Comparison of ENCODE assay signal across 18 mouse cellular contexts in genomic region chr16:45141711-45142110, GRCm38 (mm10). TPM values are rescaled to one million over a fixed set of nuclear protein-coding genes. Genes with fewer than 3 reads are reported as not detected.
DNase-seq lines count a peak whose midpoint lies in the region; ATAC-seq and TF ChIP-seq lines count a peak whose summit lies in the region.
"Had no signal": no experiment of that assay in that cellular context is flagged by ENCODE, and none has a peak within 500 bp of the region (broad histone marks: within the 10 kb centered on the region; RNA-seq: fewer than 3 reads in every experiment).

No protein-coding gene starts in this region.

- 95% methylated on average over 5 of the region's 5 CpGs for WGBS in forebrain, postnatal 0 days
- 95% methylated on average over 5 of the region's 5 CpGs for WGBS in forebrain, embryonic 12.5 days
- WGBS in liver, postnatal 0 days (ENCODE audit: insufficient replicate concordance), result 88% methylated on average over 5 of the region's 5 CpGs
- WGBS in liver, embryonic 12.5 days (ENCODE audit: insufficient replicate concordance), result 79% methylated on average over 5 of the region's 5 CpGs

- no peak overlapping the region for H3K9ac ChIP-seq in forebrain, postnatal 0 days
- H3K9ac ChIP-seq in forebrain, embryonic 12.5 days, result no peak overlapping the region
- H3K9ac ChIP-seq in liver, postnatal 0 days (replicated peaks), result no peak overlapping the region
- no peak overlapping the region for H3K9ac ChIP-seq in liver, embryonic 12.5 days
- no peak overlapping the region for H3K9ac ChIP-seq in MEL (ENCODE audit: control insufficient read depth, low read depth, low read length, poor library complexity, severe bottlenecking)
- H3K9ac ChIP-seq: embryonic facial prominence, embryonic 12.5 days; forebrain, embryonic 13.5 days; heart, embryonic 13.5 days; hindbrain, embryonic 14.5 days; limb, embryonic 13.5 days; lung, embryonic 14.5 days had no signal

- no peak overlapping the region for H3K4me2 ChIP-seq in forebrain, postnatal 0 days (ENCODE audit: low read depth)
- H3K4me2 ChIP-seq in forebrain, embryonic 12.5 days, result no peak overlapping the region
- H3K4me2 ChIP-seq in liver, postnatal 0 days (ENCODE audit: low read depth, low read length), result no peak overlapping the region
- H3K4me2 ChIP-seq in liver, embryonic 12.5 days, result no peak overlapping the region
- H3K4me2 ChIP-seq: embryonic facial prominence, embryonic 12.5 days; forebrain, embryonic 13.5 days; heart, embryonic 13.5 days; hindbrain, embryonic 14.5 days; limb, embryonic 13.5 days; lung, embryonic 14.5 days had no signal

- H3K4me3 ChIP-seq in forebrain, postnatal 0 days (ENCODE audit: low read depth, low read length), result no peak overlapping the region
- H3K4me3 ChIP-seq in forebrain, embryonic 12.5 days (replicated peaks), result no peak overlapping the region
- H3K4me3 ChIP-seq in liver, postnatal 0 days (ENCODE audit: low read depth, low read length), result no peak overlapping the region
- H3K4me3 ChIP-seq in liver, embryonic 12.5 days, result no peak overlapping the region
- H3K4me3 ChIP-seq in MEL (ENCODE audit: control insufficient read depth in 1 of 2, insufficient read depth in 1 of 2, low read depth in 2 of 2, low read length in 2 of 2), result no peak overlapping the region
- H3K4me3 ChIP-seq: embryonic facial prominence, embryonic 12.5 days; forebrain, embryonic 13.5 days; heart, embryonic 13.5 days; limb, embryonic 13.5 days; megakaryocyte, embryonic 14.5 days had no signal

- no peak for TF ChIP-seq POLR2A in MEL (IDR thresholded peaks at IDR 0.05; ENCODE audit: control insufficient read depth in 1 of 2, insufficient read depth in 1 of 2, low read depth in 1 of 2, low read length in 2 of 2, poor library complexity in 1 of 2)

- no peak overlapping the region for H3K27ac ChIP-seq in forebrain, postnatal 0 days (ENCODE audit: low read depth, low read length)
- H3K27ac ChIP-seq in forebrain, embryonic 12.5 days, result no peak overlapping the region
- no peak overlapping the region for H3K27ac ChIP-seq in liver, postnatal 0 days (ENCODE audit: low read depth)
- no peak overlapping the region for H3K27ac ChIP-seq in liver, embryonic 12.5 days
- no peak overlapping the region for H3K27ac ChIP-seq in MEL (ENCODE audit: control insufficient read depth, low read depth, low read length)
- H3K27ac ChIP-seq: embryonic facial prominence, embryonic 12.5 days; forebrain, embryonic 13.5 days; heart, embryonic 13.5 days; hindbrain, embryonic 14.5 days; limb, embryonic 13.5 days had no signal

- H3K79me2 ChIP-seq in MEL (ENCODE audit: control insufficient read depth, insufficient read depth, low read length, poor library complexity), result no peaks in the 10 kb centered on the region

- DNase-seq in forebrain, postnatal 0 days, result no peak
- DNase-seq in liver, postnatal 0 days, result no peak
- DNase-seq in MEL (ENCODE audit: low read depth, low spot score), result peak; percentile 37
- DNase-seq in induced T-regulatory cell, adult 2 months (ENCODE audit: low read depth), result peak; percentile 39
- DNase-seq in right cerebral cortex, postnatal 25 days, result no peak
- no peak for DNase-seq in kidney, adult 9 months
- DNase-seq: cerebellum, postnatal 25 days; gastrocnemius, postnatal 14 days; kidney, postnatal 10 days; lung, embryonic 14.5 days had no signal

- H3K9me3 ChIP-seq in forebrain, postnatal 0 days (ENCODE audit: low read length), result no peaks in the 10 kb centered on the region
- H3K9me3 ChIP-seq in forebrain, embryonic 12.5 days, result no peaks in the 10 kb centered on the region
- no peaks in the 10 kb centered on the region for H3K9me3 ChIP-seq in liver, postnatal 0 days (ENCODE audit: low read length)
- H3K9me3 ChIP-seq in liver, embryonic 12.5 days (replicated peaks), result no peaks in the 10 kb centered on the region
- no peaks in the 10 kb centered on the region for H3K9me3 ChIP-seq in MEL (replicated peaks; ENCODE audit: insufficient read depth, low read length)
- H3K9me3 ChIP-seq: embryonic facial prominence, embryonic 12.5 days; forebrain, embryonic 13.5 days; heart, embryonic 13.5 days; limb, embryonic 13.5 days; megakaryocyte, embryonic 14.5 days had no signal

- no peaks in the 10 kb centered on the region for H3K4me1 ChIP-seq in forebrain, postnatal 0 days (ENCODE audit: insufficient read depth)
- no peaks in the 10 kb centered on the region for H3K4me1 ChIP-seq in forebrain, embryonic 12.5 days
- H3K4me1 ChIP-seq in liver, postnatal 0 days (ENCODE audit: insufficient read depth), result no peaks in the 10 kb centered on the region
- no peaks in the 10 kb centered on the region for H3K4me1 ChIP-seq in liver, embryonic 12.5 days
- peaks cover 5 to 8% of the 10 kb centered on the region in 2 experiments for H3K4me1 ChIP-seq in MEL (ENCODE audit: control insufficient read depth in 1 of 2, insufficient read depth in 2 of 2, low read length in 2 of 2)
- H3K4me1 ChIP-seq: embryonic facial prominence, embryonic 12.5 days; forebrain, embryonic 13.5 days; heart, embryonic 13.5 days; limb, embryonic 13.5 days had no signal

- ATAC-seq in forebrain, postnatal 0 days, result no peak
- ATAC-seq in forebrain, embryonic 12.5 days (ENCODE audit: low FRiP score), result no peak
- no peak for ATAC-seq in liver, postnatal 0 days
- no peak for ATAC-seq in liver, embryonic 12.5 days
- ATAC-seq: forebrain, embryonic 13.5 days had no signal

- no peak for TF ChIP-seq EP300 in liver, postnatal 0 days (IDR thresholded peaks at IDR 0.05; ENCODE audit: low read depth)
- no peak for TF ChIP-seq EP300 in MEL (IDR thresholded peaks at IDR 0.05; ENCODE audit: low read depth in 1 of 2, low read length in 2 of 2)

- H3K27me3 ChIP-seq in forebrain, postnatal 0 days (ENCODE audit: insufficient read depth, low read length), result no peaks in the 10 kb centered on the region
- no peaks in the 10 kb centered on the region for H3K27me3 ChIP-seq in forebrain, embryonic 12.5 days
- H3K27me3 ChIP-seq in liver, postnatal 0 days (ENCODE audit: insufficient read depth, low read length), result no peaks in the 10 kb centered on the region
- no peaks in the 10 kb centered on the region for H3K27me3 ChIP-seq in liver, embryonic 12.5 days (replicated peaks)
- no peaks in the 10 kb centered on the region for H3K27me3 ChIP-seq in MEL (ENCODE audit: control insufficient read depth in 1 of 2, insufficient read depth in 2 of 2, low read length in 2 of 2)
- H3K27me3 ChIP-seq: embryonic facial prominence, embryonic 12.5 days; forebrain, embryonic 13.5 days; heart, embryonic 13.5 days; limb, embryonic 13.5 days; megakaryocyte, embryonic 14.5 days had no signal

- TF ChIP-seq RAD21 in MEL (IDR thresholded peaks at IDR 0.05; ENCODE audit: low read depth, low read length), result peak; percentile 6

- H3K36me3 ChIP-seq in forebrain, postnatal 0 days (ENCODE audit: insufficient read depth), result peaks cover 63% of the 10 kb centered on the region
- peaks cover 66% of the 10 kb centered on the region for H3K36me3 ChIP-seq in forebrain, embryonic 12.5 days (replicated peaks)
- peaks cover 40% of the 10 kb centered on the region for H3K36me3 ChIP-seq in liver, postnatal 0 days (replicated peaks; ENCODE audit: insufficient read depth, low read length)
- peaks cover 61% of the 10 kb centered on the region for H3K36me3 ChIP-seq in liver, embryonic 12.5 days
- H3K36me3 ChIP-seq in MEL (ENCODE audit: control insufficient read depth in 1 of 2, insufficient read depth in 2 of 2, low read length in 2 of 2), result peaks cover 0 to 21% of the 10 kb centered on the region in 2 experiments

- TF ChIP-seq CTCF in forebrain, postnatal 0 days (IDR thresholded peaks at IDR 0.05; ENCODE audit: low read depth), result 0 out of 2 replicates have a peak, but pooled peaks have one; percentile 15
- peak; percentile 25 for TF ChIP-seq CTCF in liver, postnatal 0 days (IDR thresholded peaks at IDR 0.05; ENCODE audit: low read depth)
- peak in 1 of 3 experiments; percentile 41; a peak in 2 of 6 replicates for TF ChIP-seq CTCF in MEL (IDR thresholded peaks at IDR 0.05 in 2 of 3, conservative IDR thresholded peaks at IDR 0.05 in 1 of 3; ENCODE audit: control insufficient read depth in 1 of 3, insufficient read depth in 1 of 3, low read depth in 2 of 3, low read length in 3 of 3, poor library complexity in 1 of 3, severe bottlenecking in 1 of 3)

TF ChIP-seq in MEL, 35 proteins besides CTCF, POLR2A, EP300 and RAD21 (continues in another document):
- TF ChIP-seq BHLHE40 (IDR thresholded peaks at IDR 0.05; ENCODE audit: borderline replicate concordance, low read depth, low read length) (no peak), SMC3 (IDR thresholded peaks at IDR 0.05; ENCODE audit: low read depth, low read length) (peak; percentile 43)

RNA-seq across cellular contexts. Expression of gene Slc35a5, which starts 16.8 kb away (rescaled TPM):
- 28.7 and 34.7 TPM in 2 replicates for total RNA-seq in forebrain, postnatal 0 days (2014; rRNA removed)
- 25.2 and 29.4 TPM in 2 replicates for polyA plus RNA-seq in forebrain, postnatal 0 days (2015; fragmentation: Nextera tagmentation; extraction: Ambion mirVana)
- 20.5 and 22.0 TPM in 2 replicates for polyA plus RNA-seq in forebrain, embryonic 12.5 days (2016; fragmentation: Nextera tagmentation; extraction: Ambion mirVana)
- polyA plus RNA-seq in liver, postnatal 0 days (2015; fragmentation: Nextera tagmentation; extraction: Ambion mirVana), result 8.1 and 8.2 TPM in 2 replicates
- 7.3 and 9.0 TPM in 2 replicates for polyA plus RNA-seq in liver, embryonic 12.5 days (2016; fragmentation: Nextera tagmentation; extraction: Ambion mirVana)
- 2.5 and 3.9 TPM in 2 replicates for total RNA-seq in MEL (2012; rRNA removed)
- 1 to 10 TPM in 1 of 2 experiments, not detected in 1; 5.2 TPM for polyA plus RNA-seq in MEL (2012; ENCODE audit: insufficient read depth in 1 of 2, insufficient read length in 2 of 2, low read depth in 1 of 2, low replicate concordance in 2 of 2, missing spikeins in 1 of 2)

RNA-seq across cellular contexts. Expression of gene Atg3, which starts 16.9 kb away (rescaled TPM):
- total RNA-seq in forebrain, postnatal 0 days (2014; rRNA removed), result 24.9 and 27.3 TPM in 2 replicates
- polyA plus RNA-seq in forebrain, postnatal 0 days (2015; fragmentation: Nextera tagmentation; extraction: Ambion mirVana), result 52.2 and 54.9 TPM in 2 replicates
- 38.9 and 43.1 TPM in 2 replicates for polyA plus RNA-seq in forebrain, embryonic 12.5 days (2016; fragmentation: Nextera tagmentation; extraction: Ambion mirVana)
- polyA plus RNA-seq in liver, postnatal 0 days (2015; fragmentation: Nextera tagmentation; extraction: Ambion mirVana), result 28.4 and 33.0 TPM in 2 replicates
- 28.9 TPM in 2 replicates for polyA plus RNA-seq in liver, embryonic 12.5 days (2016; fragmentation: Nextera tagmentation; extraction: Ambion mirVana)
- 23.8 and 25.8 TPM in 2 replicates for total RNA-seq in MEL (2012; rRNA removed)
- polyA plus RNA-seq in MEL (2012; ENCODE audit: insufficient read depth in 1 of 2, insufficient read length in 2 of 2, low read depth in 1 of 2, low replicate concordance in 2 of 2, missing spikeins in 1 of 2), result 10 to 100 TPM in 1 of 2 experiments, not detected in 1; 39.8 TPM

RNA-seq across cellular contexts. Expression of gene Ccdc80, which starts 48.5 kb away (rescaled TPM):
- total RNA-seq in forebrain, postnatal 0 days (2014; rRNA removed), result 11.5 and 15.9 TPM in 2 replicates
- 19.5 and 22.4 TPM in 2 replicates for polyA plus RNA-seq in forebrain, postnatal 0 days (2015; fragmentation: Nextera tagmentation; extraction: Ambion mirVana)
- polyA plus RNA-seq in forebrain, embryonic 12.5 days (2016; fragmentation: Nextera tagmentation; extraction: Ambion mirVana), result 9.8 and 10.9 TPM in 2 replicates
- polyA plus RNA-seq in liver, postnatal 0 days (2015; fragmentation: Nextera tagmentation; extraction: Ambion mirVana), result 21.0 and 27.2 TPM in 2 replicates
- 10.9 and 12.2 TPM in 2 replicates for polyA plus RNA-seq in liver, embryonic 12.5 days (2016; fragmentation: Nextera tagmentation; extraction: Ambion mirVana)
- not detected in 2 replicates for total RNA-seq in MEL (2012; rRNA removed)
- not detected for polyA plus RNA-seq in MEL (2012; ENCODE audit: insufficient read depth in 1 of 2, insufficient read length in 2 of 2, low read depth in 1 of 2, low replicate concordance in 2 of 2, missing spikeins in 1 of 2)

Comparison
In these comparisons a context has a peak if more than half of its experiments do, and no peak if none do; other contexts are left out.
1. DNase-seq: peak in MEL (single experiment) and induced T-regulatory cell, adult 2 months (single experiment); none in forebrain, postnatal 0 days (single experiment), liver, postnatal 0 days (single experiment), right cerebral cortex, postnatal 25 days (single experiment) and kidney, adult 9 months (single experiment).
2. RNA of gene Ccdc80, which starts 48.5 kb away (polyA plus RNA-seq): 21.0 to 27.2 TPM in liver, postnatal 0 days, 19.5 to 22.4 TPM in forebrain, postnatal 0 days, 10.9 to 12.2 TPM in liver, embryonic 12.5 days and 9.8 to 10.9 TPM in forebrain, embryonic 12.5 days; not detected in MEL; every median in the first group is over 10 times any median in the second.